Mouse (Mus musculus): ENCODE measurements at regions not wholly inside any gene's neighbourhood (a gene's known extent, or its start where the extent isn't known, plus 50 kb on each side); places are given as distances from the start of the nearest gene placed in this dataset.
"Not testable (repeated sequence)": the region's sequence is repeated elsewhere in the genome, so short reads cannot be mapped to it uniquely, and the experiment has no call there.

DNA sequence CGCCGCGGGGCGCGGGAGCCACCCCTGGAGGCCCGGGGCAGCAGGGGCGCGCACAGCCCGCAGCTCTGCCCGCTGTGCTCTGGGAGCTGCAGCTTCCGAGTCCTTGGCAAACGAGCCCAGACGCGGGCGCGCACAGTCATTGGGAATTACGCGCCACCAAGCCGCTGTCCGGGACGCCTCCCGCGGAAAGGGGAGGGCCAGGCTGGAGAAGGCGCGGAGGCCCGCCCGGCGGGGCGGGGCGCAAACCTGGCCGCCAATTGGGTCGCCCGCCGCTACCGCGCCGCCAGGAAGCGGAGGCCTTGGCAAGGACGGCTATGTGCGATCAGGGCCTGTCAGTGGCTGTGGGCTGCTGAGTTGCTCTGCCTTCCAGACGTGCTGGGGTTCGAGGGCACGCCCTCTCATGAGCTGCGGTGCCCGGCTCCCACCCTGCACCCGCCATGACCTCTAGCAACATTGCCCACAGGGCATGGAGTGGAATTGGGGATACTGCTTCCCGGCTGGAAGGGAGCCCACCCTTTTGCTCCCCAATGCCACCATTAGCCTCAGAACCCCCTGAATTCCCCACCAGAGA lies 739.1 kb upstream of the Ywhaq start:
- DNase-seq, result peak; percentile 6

GRCm38 (mm10) chr12:22155341-22155740 lies 737.9 kb upstream of the Ywhaq start:
- not testable (repeated sequence) for DNase-seq

Data from kidney, adult 18-20 months (tissue).